Mouse (Mus musculus) monocyte, adult 5-6 weeks (primary cell): ENCODE results near the gene Cltb. TPM values are rescaled to one million over a fixed set of nuclear protein-coding genes. Genes with fewer than 3 reads are reported as not detected.
A peak's percentile ranks its signal among the peaks of the same experiment; 100 is the strongest.

Source experiments
- ATAC-seq: fragments of 153-309, 156-312 bp; replicated peaks from 2 replicates; pipeline ENCODE4 v1.8.0; 2017; ENCODE audit warnings: mild to moderate bottlenecking; ENCODE audit not compliant: low TSS enrichment, insufficient number of reproducible peaks, severe bottlenecking, poor library complexity, low FRiP score
- total RNA-seq: library from RNA; stranded (forward); fragments of 200-1000, 200-491, 200-594 nt; gene quantifications from 3 replicates; pipeline ENCODE4 v1.2.3, GENCODE M21; 2017

Cltb gene
- total RNA-seq, 1 experiment from 2014 or later = 19.8 TPM

- ATAC-seq = no peak
Observed at GRCm38 (mm10) chr13:54569282-54569681, 41.9 kb downstream of the Cltb start.

GRCm38 (mm10) chr13:54568380-54568779 lies 42.8 kb downstream of the Cltb start:
- no peak for ATAC-seq

GRCm38 (mm10) chr13:54565594-54566345 lies 45.4 kb downstream of the Cltb start:
- no peak for ATAC-seq

- ATAC-seq = peak; percentile 96
Observed at GRCm38 (mm10) chr13:54565201-54565581, 46.0 kb downstream of the Cltb start, which contains the start of gene 4833439L19Rik. TSS of gene 4833439L19Rik (minus strand) at chr13:54565435.

GRCm38 (mm10) chr13:54564232-54565200 lies 46.6 kb downstream of the Cltb start:
- ATAC-seq = no peak

GRCm38 (mm10) chr13:54562562-54562961 lies 48.6 kb downstream of the Cltb start:
- ATAC-seq = no peak

- ATAC-seq = no peak
Observed at GRCm38 (mm10) chr13:54560608-54561007, 50.5 kb downstream of the Cltb start.

- no peak for ATAC-seq
Observed at GRCm38 (mm10) chr13:54559656-54560055, 51.5 kb downstream of the Cltb start.

GRCm38 (mm10) chr13:54557652-54558051 lies 53.5 kb downstream of the Cltb start:
- ATAC-seq = no peak

- no peak for ATAC-seq
Observed at GRCm38 (mm10) chr13:54556796-54557195, 54.3 kb downstream of the Cltb start.

GRCm38 (mm10) chr13:54556176-54556575 lies 55.0 kb downstream of the Cltb start:
- no peak for ATAC-seq

- ATAC-seq = no peak
Observed at GRCm38 (mm10) chr13:54548036-54548435, 63.1 kb downstream of the Cltb start.

Other genes with a start within 250 kb of the Cltb start
- gene Cplx2, start 240.0 kb downstream of the Cltb start, total RNA-seq = 0.19 to 0.85 TPM in 2 of 3 replicates, not detected in the other
- gene Thoc3, start 142.5 kb downstream of the Cltb start, total RNA-seq = 19.8 to 26.8 TPM (median 22.8 TPM) in 3 replicates
- 12.8 to 21.2 TPM (median 19.7 TPM) in 3 replicates for gene Simc1, start 107.6 kb downstream of the Cltb start, total RNA-seq
- gene 4833439L19Rik, start 45.9 kb downstream of the Cltb start, total RNA-seq = 34.5 to 44.1 TPM (median 38.3 TPM) in 3 replicates
- 8.7 to 27.2 TPM (median 9.5 TPM) in 3 replicates for gene Arl10, start 36.3 kb downstream of the Cltb start, total RNA-seq
- gene Nop16, start 21.3 kb downstream of the Cltb start, total RNA-seq = 8.6 to 17.2 TPM (median 16.5 TPM) in 3 replicates
- gene Higd2a, start 21.1 kb downstream of the Cltb start, total RNA-seq = 22.4 to 36.2 TPM (median 28.0 TPM) in 3 replicates
- gene Faf2, start 10.4 kb upstream of the Cltb start, total RNA-seq = 33.8 to 63.9 TPM (median 38.3 TPM) in 3 replicates
- gene Rnf44, start 82.6 kb upstream of the Cltb start, total RNA-seq = 17.1 to 52.7 TPM (median 36.1 TPM) in 3 replicates
- 0.10 TPM in 1 of 3 replicates, not detected in the others for gene Cdhr2, start 90.1 kb upstream of the Cltb start, total RNA-seq
- gene Gprin1, start 138.5 kb upstream of the Cltb start, total RNA-seq = not detected in 3 replicates
- not detected in 3 replicates for gene Sncb, start 155.3 kb upstream of the Cltb start, total RNA-seq
- gene Eif4e1b, start 172.7 kb upstream of the Cltb start, total RNA-seq = not detected in 3 replicates
- gene Tspan17, start 178.0 kb upstream of the Cltb start, total RNA-seq = 6.9 to 18.5 TPM (median 8.1 TPM) in 3 replicates